Mouse (Mus musculus): ENCODE data around the gene Il13ra1.

DNA sequence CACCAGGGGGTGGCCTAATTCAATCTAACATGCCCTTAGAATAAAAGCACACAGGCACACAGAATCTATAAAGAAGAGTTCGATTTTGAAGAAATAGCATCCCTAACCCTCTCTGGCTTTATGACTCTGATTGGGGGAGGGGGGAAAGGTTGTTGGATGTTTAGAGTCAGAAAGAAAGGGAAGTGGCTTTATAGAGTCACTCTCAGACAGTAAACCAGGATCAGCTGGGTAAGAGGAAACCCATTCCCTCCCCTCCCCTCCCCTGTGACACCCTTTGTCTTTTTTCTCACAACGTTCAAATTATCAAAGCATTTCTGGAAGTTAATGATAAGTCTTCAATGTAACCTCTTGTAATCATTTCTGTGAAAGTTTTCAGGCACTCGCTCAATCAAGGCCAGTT, 3.3 kb upstream of the Il13ra1 start:
- TF ChIP-seq POLR2A (IDR thresholded peaks at IDR 0.05; ENCODE audit: borderline replicate concordance, control insufficient read depth, low read depth, low read length) (no peak), CTCF (IDR thresholded peaks at IDR 0.05; ENCODE audit: control insufficient read depth, insufficient read depth, low read length) (no peak)
